Mouse (Mus musculus): ENCODE measurements around the gene 6430548M08Rik. TPM values are rescaled to one million over a fixed set of nuclear protein-coding genes. Genes with fewer than 3 reads are reported as not detected.

The 6430548M08Rik gene
- total RNA-seq (2014; fragmentation: Nextera tagmentation): 0.04 and 9.0 TPM in 2 replicates
- total RNA-seq (2017): 3.3 and 3.6 TPM in 2 replicates

- ATAC-seq (replicated peaks; ENCODE audit: poor library complexity, severe bottlenecking): peak; percentile 76
Measured at GRCm38 (mm10) chr8:120113758-120114255, at the start of gene 6430548M08Rik. TSS of gene 6430548M08Rik (plus strand) at chr8:120114152.

- no peak for ATAC-seq (replicated peaks; ENCODE audit: poor library complexity, severe bottlenecking)
Measured at GRCm38 (mm10) chr8:120065611-120066010, 48.3 kb upstream of the 6430548M08Rik start.

- no peak for ATAC-seq (replicated peaks; ENCODE audit: poor library complexity, severe bottlenecking)
Measured at GRCm38 (mm10) chr8:120066226-120066625, 47.7 kb upstream of the 6430548M08Rik start.

GRCm38 (mm10) chr8:120067936-120068668, 45.9 kb upstream of the 6430548M08Rik start:
- no peak for ATAC-seq (replicated peaks; ENCODE audit: poor library complexity, severe bottlenecking)

GRCm38 (mm10) chr8:120071684-120072083, 42.3 kb upstream of the 6430548M08Rik start:
- peak; percentile 83 for ATAC-seq (replicated peaks; ENCODE audit: poor library complexity, severe bottlenecking)

- ATAC-seq (replicated peaks; ENCODE audit: poor library complexity, severe bottlenecking): no peak
Measured at GRCm38 (mm10) chr8:120072259-120072658, 41.7 kb upstream of the 6430548M08Rik start.

- no peak for ATAC-seq (replicated peaks; ENCODE audit: poor library complexity, severe bottlenecking)
Measured at GRCm38 (mm10) chr8:120072827-120073226, 41.1 kb upstream of the 6430548M08Rik start.

GRCm38 (mm10) chr8:120074516-120074915, 39.4 kb upstream of the 6430548M08Rik start:
- no peak for ATAC-seq (replicated peaks; ENCODE audit: poor library complexity, severe bottlenecking)

GRCm38 (mm10) chr8:120075347-120075746, 38.6 kb upstream of the 6430548M08Rik start:
- ATAC-seq (replicated peaks; ENCODE audit: poor library complexity, severe bottlenecking): no peak

- peak; percentile 77 for ATAC-seq (replicated peaks; ENCODE audit: poor library complexity, severe bottlenecking)
Measured at GRCm38 (mm10) chr8:120078080-120078479, 35.9 kb upstream of the 6430548M08Rik start.

GRCm38 (mm10) chr8:120079361-120079760, 34.6 kb upstream of the 6430548M08Rik start:
- ATAC-seq (replicated peaks; ENCODE audit: poor library complexity, severe bottlenecking): no peak

- no peak for ATAC-seq (replicated peaks; ENCODE audit: poor library complexity, severe bottlenecking)
Measured at GRCm38 (mm10) chr8:120083261-120083660, 30.7 kb upstream of the 6430548M08Rik start.

GRCm38 (mm10) chr8:120084783-120085182, 29.2 kb upstream of the 6430548M08Rik start:
- ATAC-seq (replicated peaks; ENCODE audit: poor library complexity, severe bottlenecking): no peak

GRCm38 (mm10) chr8:120089511-120089910, 24.4 kb upstream of the 6430548M08Rik start:
- ATAC-seq (replicated peaks; ENCODE audit: poor library complexity, severe bottlenecking): no peak

- ATAC-seq (replicated peaks; ENCODE audit: poor library complexity, severe bottlenecking): no peak
Measured at GRCm38 (mm10) chr8:120091032-120091431, 22.9 kb upstream of the 6430548M08Rik start.

GRCm38 (mm10) chr8:120093103-120093502, 20.8 kb upstream of the 6430548M08Rik start:
- ATAC-seq (replicated peaks; ENCODE audit: poor library complexity, severe bottlenecking): no peak

- no peak for ATAC-seq (replicated peaks; ENCODE audit: poor library complexity, severe bottlenecking)
Measured at GRCm38 (mm10) chr8:120094801-120095200, 19.2 kb upstream of the 6430548M08Rik start.

GRCm38 (mm10) chr8:120096486-120096885, 17.5 kb upstream of the 6430548M08Rik start:
- ATAC-seq (replicated peaks; ENCODE audit: poor library complexity, severe bottlenecking): no peak

- ATAC-seq (replicated peaks; ENCODE audit: poor library complexity, severe bottlenecking): 0 out of 2 replicates have a peak, but pooled peaks have one; percentile 22
Measured at GRCm38 (mm10) chr8:120100388-120101067, 13.4 kb upstream of the 6430548M08Rik start.

GRCm38 (mm10) chr8:120101068-120101972, 12.6 kb upstream of the 6430548M08Rik start, which contains the start of gene Zdhhc7:
TSS of gene Zdhhc7 (minus strand) at chr8:120101482.
- ATAC-seq (replicated peaks; ENCODE audit: poor library complexity, severe bottlenecking): peak; percentile 75

All from granulocyte monocyte progenitor cell, adult 5-6 weeks (primary cell).